Mouse (Mus musculus): ENCODE data around the gene Alpl. TPM values are rescaled to one million over a fixed set of nuclear protein-coding genes. Genes with fewer than 3 reads are reported as not detected.

Gene Alpl
- polyA plus RNA-seq (2015; fragmentation: Nextera tagmentation; extraction: Ambion mirVana) = 12.9 and 25.3 TPM in 2 replicates

DNA sequence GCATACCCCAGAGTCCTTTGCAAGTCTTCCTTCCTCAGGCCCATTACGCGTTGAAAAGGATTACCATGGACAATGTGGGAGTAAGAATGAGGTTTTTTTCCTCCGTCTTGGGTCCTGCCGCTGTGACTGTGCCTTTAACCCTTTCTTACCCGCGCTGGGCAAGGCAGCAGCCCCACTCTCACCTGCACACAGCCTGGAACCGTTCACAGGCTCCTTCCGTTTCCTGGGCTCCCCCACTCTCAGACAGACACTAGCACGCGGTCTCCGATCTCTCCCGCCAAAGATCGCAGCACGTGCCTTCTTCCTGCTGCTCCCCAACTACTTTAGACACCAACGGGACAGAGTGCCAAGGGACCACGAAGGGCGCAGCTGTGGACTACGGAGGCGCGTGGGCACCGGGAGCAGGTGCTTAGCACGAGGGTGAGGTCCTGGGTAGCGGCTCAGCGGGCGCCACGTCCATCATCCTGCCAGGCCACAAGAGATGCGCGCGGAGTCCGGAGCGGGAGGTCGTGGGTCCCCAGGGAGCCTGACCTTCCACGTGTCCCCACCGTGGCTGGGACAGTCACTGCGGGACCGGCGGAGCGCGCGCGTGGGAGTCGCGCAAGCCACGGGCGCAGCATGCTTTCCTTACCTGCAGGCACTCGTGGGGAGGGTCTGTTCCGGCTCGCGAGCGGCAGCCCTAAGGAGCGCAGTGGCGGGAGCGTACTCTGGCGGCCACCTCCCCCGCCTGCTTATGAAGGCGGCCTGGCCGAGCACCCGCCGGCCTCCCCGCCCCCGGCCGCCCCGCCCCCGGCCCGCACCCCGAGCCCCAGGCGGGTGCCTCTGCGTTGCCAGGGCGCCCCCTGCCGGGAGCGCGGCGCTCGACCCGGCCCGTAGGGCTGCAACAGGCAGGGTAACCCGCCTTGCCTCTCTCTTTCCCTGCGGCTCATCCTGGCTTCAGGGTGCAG is at the start of gene Alpl:
Gene Alpl, minus strand, starts transcription at position 774 of the 947 bp plus-strand sequence.
- ATAC-seq (replicated peaks; ENCODE audit: low FRiP score) = peak; percentile 78
- H3K4me1 ChIP-seq = peaks cover 21% of the 10 kb centered on the region
- H3K9ac ChIP-seq = peak within 1 kb of the TSS; percentile 23
- no peaks in the 10 kb centered on the region for H3K9me3 ChIP-seq (replicated peaks)
- peaks cover 45% of the 10 kb centered on the region for H3K27me3 ChIP-seq
- H3K4me2 ChIP-seq = peak within 1 kb of the TSS; percentile 94
- WGBS = under 1% methylated on average over 72 of the region's 78 CpGs
- H3K27ac ChIP-seq = no peak within 1 kb of the TSS
- H3K36me3 ChIP-seq = no peaks in the 10 kb centered on the region
- peak within 1 kb of the TSS; percentile 49 for H3K4me3 ChIP-seq (replicated peaks)

DNA sequence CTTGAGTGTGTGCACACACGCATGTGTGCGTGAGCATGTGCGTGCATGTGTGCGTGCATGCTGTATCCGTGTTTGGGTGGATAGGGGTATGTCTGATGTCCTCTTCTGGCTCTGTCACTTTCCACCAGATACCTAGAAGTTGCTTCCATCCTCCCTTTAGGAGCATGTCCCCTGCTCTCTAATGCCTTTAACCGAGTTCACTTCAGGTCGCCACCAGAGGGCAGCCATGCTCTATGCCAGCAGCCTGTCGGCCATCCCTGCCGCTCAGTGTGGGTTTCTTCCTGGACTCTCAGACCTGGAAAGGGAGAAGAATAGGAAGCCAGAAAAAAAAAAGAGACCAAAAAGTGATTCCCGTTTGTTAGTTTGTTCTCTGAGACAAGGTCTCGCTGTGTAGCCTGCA is 48.5 kb upstream of the Alpl start:
- Histone ChIP-seq H3K4me3 (replicated peaks) (no peak overlapping the region), H3K36me3 (no peaks in the 10 kb centered on the region), H3K27ac (no peak overlapping the region), H3K4me2 (no peak overlapping the region), H3K27me3 (no peaks in the 10 kb centered on the region), H3K9me3 (replicated peaks) (no peaks in the 10 kb centered on the region), H3K4me1 (no peaks in the 10 kb centered on the region), H3K9ac (no peak overlapping the region)
- WGBS = 21% methylated on average over 11 of the region's 11 CpGs
- no peak for ATAC-seq (replicated peaks; ENCODE audit: low FRiP score)

DNA sequence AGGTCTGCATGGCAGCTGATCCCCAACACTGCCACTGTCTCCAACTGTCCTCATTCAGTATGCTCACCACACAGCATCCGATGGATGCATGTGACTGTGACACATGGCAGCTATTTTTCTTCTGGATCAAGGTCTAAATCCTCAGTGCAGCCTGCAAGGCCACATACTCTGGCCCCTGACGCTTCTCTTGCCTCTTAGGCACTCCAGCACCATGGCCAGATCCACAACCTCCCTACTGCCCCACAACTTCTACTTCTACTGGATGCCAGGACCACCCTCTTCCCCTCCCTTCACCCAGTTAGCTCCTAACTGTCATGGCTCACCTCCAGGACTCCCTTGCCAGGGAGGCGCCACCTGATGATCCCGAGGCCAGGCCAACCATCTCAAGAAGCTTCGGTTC is 43.3 kb upstream of the Alpl start:
- 83% methylated on average over 5 of the region's 5 CpGs for WGBS
- Histone ChIP-seq H3K9ac (no peak overlapping the region), H3K4me2 (no peak overlapping the region), H3K36me3 (no peaks in the 10 kb centered on the region), H3K9me3 (replicated peaks) (no peaks in the 10 kb centered on the region), H3K4me3 (replicated peaks) (no peak overlapping the region), H3K27me3 (no peaks in the 10 kb centered on the region), H3K27ac (no peak overlapping the region), H3K4me1 (peaks cover 7% of the 10 kb centered on the region)
- no peak for ATAC-seq (replicated peaks; ENCODE audit: low FRiP score)

DNA sequence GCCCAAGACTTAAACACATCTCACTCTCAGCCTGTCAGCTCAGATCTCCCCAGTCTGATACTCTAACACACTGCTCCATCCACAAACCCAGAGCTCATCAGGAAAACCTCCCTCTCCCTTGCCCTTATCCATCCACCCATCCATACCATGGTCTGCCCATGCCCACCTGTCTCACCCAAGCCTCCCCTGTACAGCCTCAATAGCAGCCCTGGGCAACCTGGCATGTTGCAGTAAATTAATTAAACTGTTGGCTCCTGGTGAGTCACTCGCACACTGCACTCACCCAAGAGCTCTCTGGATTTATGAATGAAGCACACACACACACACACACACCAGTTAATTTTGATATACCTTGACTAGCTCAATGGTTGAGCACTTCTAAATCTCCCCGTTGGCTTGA is 42.6 kb upstream of the Alpl start:
- H3K9ac ChIP-seq = no peak overlapping the region
- WGBS = 87% methylated on average over 2 of the region's 2 CpGs
- no peak overlapping the region for H3K4me3 ChIP-seq (replicated peaks)
- H3K36me3 ChIP-seq = no peaks in the 10 kb centered on the region
- ATAC-seq (replicated peaks; ENCODE audit: low FRiP score) = no peak
- no peaks in the 10 kb centered on the region for H3K27me3 ChIP-seq
- no peaks in the 10 kb centered on the region for H3K9me3 ChIP-seq (replicated peaks)
- no peak overlapping the region for H3K4me2 ChIP-seq
- peaks cover 7% of the 10 kb centered on the region for H3K4me1 ChIP-seq
- no peak overlapping the region for H3K27ac ChIP-seq

DNA sequence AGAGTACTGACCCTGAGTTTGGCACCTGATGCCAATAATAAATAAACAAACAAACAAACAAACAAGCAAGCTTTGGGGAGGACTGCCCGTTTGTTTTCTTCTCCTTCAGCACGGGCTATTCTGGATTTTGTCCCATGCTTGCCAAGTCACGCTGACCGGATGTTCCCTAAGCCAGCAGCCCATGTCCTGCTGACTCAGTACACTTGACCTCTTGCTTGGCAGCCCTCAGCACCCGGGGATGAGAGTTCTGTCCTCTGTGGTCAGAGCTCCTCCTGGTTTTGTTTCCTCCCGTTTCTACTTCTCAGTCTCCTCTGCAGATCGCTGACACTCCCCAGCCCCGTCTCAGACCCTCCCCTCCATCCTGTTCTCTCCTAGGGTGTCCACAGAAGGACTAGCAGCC is 41.6 kb upstream of the Alpl start:
- Histone ChIP-seq H3K36me3 (no peaks in the 10 kb centered on the region), H3K4me1 (peaks cover 7% of the 10 kb centered on the region), H3K9me3 (replicated peaks) (no peaks in the 10 kb centered on the region), H3K27ac (no peak overlapping the region), H3K9ac (no peak overlapping the region), H3K4me3 (replicated peaks) (no peak overlapping the region), H3K27me3 (no peaks in the 10 kb centered on the region), H3K4me2 (no peak overlapping the region)
- ATAC-seq (replicated peaks; ENCODE audit: low FRiP score) = no peak
- 79% methylated on average over 8 of the region's 8 CpGs for WGBS

DNA sequence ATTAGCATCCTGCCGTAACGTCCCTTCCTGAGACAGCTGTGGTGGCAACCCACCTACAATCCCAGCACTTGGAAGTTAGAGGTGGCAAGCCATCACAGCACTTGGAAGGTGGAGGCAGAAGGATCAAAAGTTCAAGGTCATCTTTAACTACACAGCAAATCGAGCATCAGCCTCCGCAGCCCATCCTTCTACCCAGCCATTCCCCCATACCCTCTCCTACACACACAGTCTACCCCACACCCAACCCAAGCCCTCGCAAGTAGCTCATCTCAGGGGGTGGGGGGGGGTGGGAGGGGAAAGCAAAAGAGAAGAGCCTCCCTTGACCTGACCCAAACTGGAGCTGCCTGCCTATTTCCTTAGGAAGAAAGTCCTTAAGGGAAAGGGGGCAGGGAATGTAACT is 40.6 kb upstream of the Alpl start:
- Histone ChIP-seq H3K9ac (no peak overlapping the region), H3K27ac (no peak overlapping the region), H3K4me3 (replicated peaks) (no peak overlapping the region), H3K4me1 (peaks cover 7% of the 10 kb centered on the region), H3K36me3 (no peaks in the 10 kb centered on the region), H3K9me3 (replicated peaks) (no peaks in the 10 kb centered on the region), H3K4me2 (no peak overlapping the region), H3K27me3 (no peaks in the 10 kb centered on the region)
- WGBS = 88% methylated on average over 5 of the region's 5 CpGs
- no peak for ATAC-seq (replicated peaks; ENCODE audit: low FRiP score)

DNA sequence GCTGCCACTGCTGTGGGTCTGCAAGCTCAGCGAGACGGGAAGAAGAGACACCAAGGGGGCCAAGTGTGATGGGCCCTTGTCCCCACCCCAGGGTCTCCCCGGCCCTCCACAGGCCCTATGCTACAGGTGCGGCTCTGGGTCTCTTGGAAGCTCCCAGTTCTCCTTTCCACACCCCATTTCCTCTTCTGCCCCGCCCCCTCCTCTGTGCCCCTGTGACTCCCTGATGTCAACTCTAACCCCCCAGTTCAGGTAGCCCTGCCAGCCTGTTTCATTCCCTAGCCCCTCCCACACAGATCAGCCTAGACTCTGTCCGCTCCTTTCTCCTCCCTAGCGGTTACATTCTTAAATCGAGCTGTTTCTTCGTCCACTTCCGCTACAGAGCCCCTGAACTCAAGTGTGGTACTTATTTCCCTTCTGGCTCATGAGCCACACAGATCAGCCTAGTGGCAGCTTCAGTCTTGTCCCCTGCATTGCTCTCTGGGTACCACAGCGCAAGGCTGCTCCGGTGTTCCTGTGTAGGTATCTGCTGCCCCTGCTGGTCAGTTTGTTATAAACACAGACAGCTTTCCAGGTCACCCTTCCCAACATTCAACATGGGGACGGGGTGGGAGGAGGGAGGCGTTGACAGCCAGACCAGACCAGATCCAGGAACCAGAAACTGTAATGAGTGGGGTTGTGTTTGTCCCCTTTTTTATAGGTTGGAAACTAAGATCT is 39.6 kb upstream of the Alpl start:
- H3K27me3 ChIP-seq = peaks cover 5% of the 10 kb centered on the region; the same call in 1 of the 2 replicates
- no peaks in the 10 kb centered on the region for H3K36me3 ChIP-seq
- peaks cover 7% of the 10 kb centered on the region for H3K4me1 ChIP-seq
- no peaks in the 10 kb centered on the region for H3K9me3 ChIP-seq (replicated peaks)
- H3K27ac ChIP-seq = no peak overlapping the region
- no peak overlapping the region for H3K9ac ChIP-seq
- H3K4me2 ChIP-seq = peak overlapping the region; percentile 52
- H3K4me3 ChIP-seq (replicated peaks) = no peak overlapping the region
- ATAC-seq (replicated peaks; ENCODE audit: low FRiP score) = peak; percentile 83
- 13% methylated on average over 14 of the region's 14 CpGs for WGBS

DNA sequence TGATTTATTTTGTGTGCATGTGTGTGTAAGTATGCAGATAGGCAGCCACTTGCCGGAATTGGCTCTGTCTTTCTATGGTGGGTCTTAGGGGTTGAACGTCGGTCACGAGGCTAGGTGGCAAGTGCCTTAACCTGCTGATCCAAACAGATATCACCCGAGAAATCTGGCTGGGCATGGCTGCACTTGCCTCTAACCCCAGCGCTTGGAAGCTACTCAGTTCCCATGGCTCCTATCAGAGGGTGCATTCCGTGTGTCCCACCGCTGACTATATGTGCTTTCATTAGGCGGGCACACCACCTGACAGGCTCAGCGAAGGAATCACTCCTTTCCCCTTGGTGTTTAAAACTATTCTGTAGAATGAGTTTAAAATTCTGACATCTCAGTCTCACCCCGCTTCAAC is 35.4 kb upstream of the Alpl start:
- Histone ChIP-seq H3K4me3 (replicated peaks) (no peak overlapping the region), H3K27me3 (peaks cover 27% of the 10 kb centered on the region), H3K36me3 (no peaks in the 10 kb centered on the region), H3K27ac (no peak overlapping the region), H3K9me3 (replicated peaks) (no peaks in the 10 kb centered on the region), H3K9ac (no peak overlapping the region), H3K4me2 (no peak overlapping the region), H3K4me1 (peaks cover 7% of the 10 kb centered on the region)
- no peak for ATAC-seq (replicated peaks; ENCODE audit: low FRiP score)
- 75% methylated on average over 11 of the region's 11 CpGs for WGBS

DNA sequence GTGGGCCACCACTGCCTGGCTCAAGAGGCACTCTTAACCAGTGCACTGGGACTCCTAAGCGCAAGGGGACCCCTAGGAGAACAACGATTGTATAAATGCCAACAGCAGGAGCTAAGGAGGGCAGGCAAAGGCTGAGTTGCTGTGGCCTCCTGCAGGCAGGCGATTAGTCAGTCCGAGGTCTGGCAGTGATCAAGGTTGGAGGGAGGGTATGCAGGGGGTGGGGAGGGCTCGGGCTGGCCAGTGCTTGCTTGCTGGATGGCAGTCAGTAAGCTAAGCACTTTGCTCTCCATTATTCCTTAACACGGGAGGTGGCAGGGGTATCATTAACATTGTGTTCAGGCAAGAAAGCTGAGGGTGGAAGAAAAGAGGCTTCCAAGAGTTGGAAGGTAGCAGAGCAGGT is 34.2 kb upstream of the Alpl start:
- peaks cover 2% of the 10 kb centered on the region for H3K4me1 ChIP-seq
- no peak overlapping the region for H3K27ac ChIP-seq
- no peak for ATAC-seq (replicated peaks; ENCODE audit: low FRiP score)
- no peaks in the 10 kb centered on the region for H3K9me3 ChIP-seq (replicated peaks)
- WGBS = 16% methylated on average over 6 of the region's 6 CpGs
- no peak overlapping the region for H3K4me3 ChIP-seq (replicated peaks)
- H3K27me3 ChIP-seq = peaks cover 27% of the 10 kb centered on the region
- no peaks in the 10 kb centered on the region for H3K36me3 ChIP-seq
- H3K4me2 ChIP-seq = no peak overlapping the region
- H3K9ac ChIP-seq = no peak overlapping the region

DNA sequence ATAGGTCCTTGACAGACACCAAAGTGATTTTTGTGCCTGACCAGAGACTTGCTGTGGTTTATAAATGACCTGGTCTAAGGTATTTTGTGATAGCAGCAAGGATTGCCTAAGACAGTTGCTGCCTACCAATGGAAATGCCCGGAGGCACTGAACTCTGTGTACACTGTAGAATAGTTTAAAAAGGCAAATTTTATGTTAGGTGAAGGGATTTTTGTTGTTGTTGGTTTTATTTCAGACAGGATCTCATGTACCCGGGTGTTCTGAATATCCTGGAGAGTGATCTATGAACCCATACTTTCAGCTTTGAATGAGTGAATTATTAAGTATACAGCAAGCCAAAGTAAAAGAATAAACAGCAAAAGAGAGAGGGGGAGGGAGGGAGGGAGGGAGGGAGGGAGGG is 28.7 kb upstream of the Alpl start:
- no peaks in the 10 kb centered on the region for H3K4me1 ChIP-seq
- 63% methylated on average over 2 of the region's 2 CpGs for WGBS

DNA sequence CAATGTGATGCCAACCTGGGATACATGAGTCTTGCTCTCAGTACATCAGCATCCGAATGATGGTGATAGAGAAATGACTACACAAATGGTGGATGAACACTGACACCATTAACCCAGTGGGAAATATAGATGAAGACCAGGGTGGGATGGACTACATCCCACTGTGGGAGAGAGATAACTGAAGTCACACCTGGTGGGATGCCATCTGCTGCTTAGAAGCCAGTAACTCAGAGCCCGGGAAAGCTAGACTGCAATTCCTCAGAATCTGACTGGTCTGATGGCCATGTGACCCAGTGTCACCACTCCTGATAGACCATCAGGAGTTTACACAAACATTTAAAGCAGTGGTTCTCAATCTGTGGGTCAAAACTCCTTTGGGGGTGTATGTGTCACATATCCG is 27.4 kb upstream of the Alpl start:
- H3K9ac ChIP-seq = no peak overlapping the region
- no peak for ATAC-seq (replicated peaks; ENCODE audit: low FRiP score)
- no peak overlapping the region for H3K4me2 ChIP-seq
- no peaks in the 10 kb centered on the region for H3K9me3 ChIP-seq (replicated peaks)
- H3K36me3 ChIP-seq = no peaks in the 10 kb centered on the region
- H3K4me3 ChIP-seq (replicated peaks) = no peak overlapping the region
- H3K4me1 ChIP-seq = no peaks in the 10 kb centered on the region
- no peak overlapping the region for H3K27ac ChIP-seq
- H3K27me3 ChIP-seq = peaks cover 7% of the 10 kb centered on the region
- 83% methylated on average over 3 of the region's 3 CpGs for WGBS

More for the DNA sequence above, 28.7 kb upstream of the Alpl start:
- Histone ChIP-seq H3K36me3 (no peaks in the 10 kb centered on the region), H3K4me2 (no peak overlapping the region), H3K27ac (no peak overlapping the region), H3K9ac (no peak overlapping the region), H3K27me3 (peaks cover 20% of the 10 kb centered on the region), H3K4me3 (replicated peaks) (no peak overlapping the region), H3K9me3 (replicated peaks) (no peaks in the 10 kb centered on the region)
- no peak for ATAC-seq (replicated peaks; ENCODE audit: low FRiP score)

DNA sequence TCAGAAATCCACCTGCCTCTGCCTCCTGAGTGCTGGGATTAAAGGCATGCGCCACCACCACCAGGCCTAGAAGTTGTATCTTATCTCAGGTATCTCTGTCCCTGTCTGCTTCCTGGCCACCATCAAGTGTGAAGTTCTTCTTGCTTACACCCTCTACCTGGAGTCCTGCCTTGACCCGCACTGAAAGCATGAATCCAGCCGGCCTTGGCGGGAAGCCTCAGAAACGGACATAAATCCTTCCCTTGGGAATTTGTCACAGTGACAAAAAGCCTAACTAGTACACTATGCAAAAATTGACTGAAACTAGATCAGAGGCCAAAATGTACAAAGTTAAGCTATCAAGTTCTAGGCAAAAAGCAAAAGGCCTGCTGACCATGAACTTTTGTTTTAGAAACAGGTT is 26.4 kb upstream of the Alpl start:
- Histone ChIP-seq H3K9ac (no peak overlapping the region), H3K9me3 (replicated peaks) (no peaks in the 10 kb centered on the region), H3K4me3 (replicated peaks) (no peak overlapping the region), H3K27me3 (peaks cover 2% of the 10 kb centered on the region; the same call in 1 of the 2 replicates), H3K4me1 (no peaks in the 10 kb centered on the region), H3K36me3 (no peaks in the 10 kb centered on the region), H3K27ac (no peak overlapping the region), H3K4me2 (no peak overlapping the region)
- WGBS = 87% methylated on average over 5 of the region's 5 CpGs
- ATAC-seq (replicated peaks; ENCODE audit: low FRiP score) = no peak

Measured in kidney, embryonic 15.5 days (tissue).